Mouse (Mus musculus) monocyte, adult 2 months (primary cell): ENCODE measurements around the gene Mus81.

Experiments
- DNase-seq, 2 experiments: peaks; one replicate each; pipeline ENCODE4 v3.0.0; 2022; ENCODE audit warnings: low spot score in 2 of 2, low read depth in 1 of 2

Gene Mus81

DNA sequence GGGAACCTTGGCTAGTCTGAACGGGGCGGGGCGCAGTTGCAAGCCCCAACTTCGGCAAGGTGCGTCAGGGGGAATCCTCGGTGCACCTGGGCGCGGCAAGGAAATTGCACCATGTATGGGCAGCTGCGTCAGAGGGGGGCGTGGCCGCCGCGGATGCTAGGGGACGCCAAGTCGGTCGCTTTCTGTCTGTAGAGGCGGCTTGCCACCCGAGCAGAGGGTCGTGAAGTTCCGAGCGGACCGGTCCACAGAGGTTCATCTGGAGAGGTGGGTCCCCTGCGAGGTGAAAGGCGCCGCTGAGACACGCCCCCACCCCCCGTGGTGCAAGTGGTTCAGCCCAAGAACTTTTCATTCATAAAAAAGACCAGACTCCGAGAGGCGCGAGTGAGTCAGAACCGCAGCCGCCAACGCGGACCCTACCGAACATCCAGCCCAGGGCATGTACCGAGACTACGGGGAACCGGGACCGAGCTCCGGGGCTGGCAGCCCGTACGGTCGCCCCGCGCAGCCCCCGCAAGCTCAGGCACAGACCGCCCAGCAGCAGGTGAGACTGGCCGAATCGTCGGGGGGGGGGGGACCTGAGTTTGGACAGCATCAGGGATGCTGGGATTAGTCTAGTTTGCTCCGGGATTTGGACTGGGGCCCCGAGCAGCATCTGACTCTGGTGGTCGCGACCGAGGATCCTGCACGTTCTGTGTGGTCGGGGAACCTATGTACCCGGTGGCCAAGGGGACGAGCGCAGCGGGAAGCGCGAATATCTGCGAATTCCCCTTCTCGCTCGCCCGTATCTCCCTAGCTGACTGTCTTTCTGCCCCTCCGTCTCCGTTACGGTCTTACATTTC lies 40.5 kb downstream of the Mus81 start, which contains the start of gene Fosl1:
Fosl1 (plus strand) TSS at position 33 of the 839 bp plus-strand sequence.
- peak in 1 of 2 experiments; percentile 57 for DNase-seq

- no peak for DNase-seq
These were observed 42.5 kb downstream of the Mus81 start for GRCm38 (mm10) chr19:5445747-5446146.

GRCm38 (mm10) chr19:5444954-5445353 lies 43.2 kb downstream of the Mus81 start:
- DNase-seq = no peak

- no peak for DNase-seq
These were observed 43.8 kb downstream of the Mus81 start for GRCm38 (mm10) chr19:5444371-5444908.

- DNase-seq = no peak
These were observed 54.3 kb downstream of the Mus81 start for GRCm38 (mm10) chr19:5433951-5434350.

GRCm38 (mm10) chr19:5432992-5433852 lies 55.0 kb downstream of the Mus81 start:
- DNase-seq = no peak
